Mouse (Mus musculus) G1E (cell line): Measurements from ENCODE around the gene Nthl1.

ENCODE experiments used
- CTCF ChIP-seq: IDR thresholded peaks from 2 replicates; pipeline ENCODE4 v1.5.1; 2012; ENCODE audit warnings: low read depth, low read length, inconsistent platforms, mixed read lengths
- GATA1 ChIP-seq: IDR thresholded peaks from 2 replicates; pipeline ENCODE4 v1.6.1; 2012; ENCODE audit warnings: borderline replicate concordance, low read length, inconsistent platforms, mixed read lengths
- GATA2 ChIP-seq: IDR thresholded peaks from 2 replicates; pipeline ENCODE4 v1.6.1; 2012; ENCODE audit warnings: low read depth, low read length, inconsistent platforms, borderline replicate concordance
- POLR2AphosphoS5 ChIP-seq: IDR thresholded peaks from 2 replicates; pipeline ENCODE4 v1.6.1; 2012; ENCODE audit warnings: low read depth, low read length, inconsistent platforms; ENCODE audit not compliant: insufficient replicate concordance
- TAL1 ChIP-seq: conservative IDR thresholded peaks from 2 replicates; pipeline ENCODE4 v1.6.1; 2012; ENCODE audit warnings: low read depth, low read length, inconsistent platforms, mixed read lengths

GRCm38 (mm10) chr17:24642791-24643343 lies 10.4 kb downstream of the Nthl1 start:
- TF ChIP-seq CTCF (no peak), TAL1 (no peak), GATA1 (no peak), GATA2 (no peak), POLR2AphosphoS5 (no peak)
